Mouse (Mus musculus): ENCODE data around the gene 6030458C11Rik.
A peak's percentile ranks its signal among the peaks of the same experiment; 100 is the strongest.

6030458C11Rik gene

DNA sequence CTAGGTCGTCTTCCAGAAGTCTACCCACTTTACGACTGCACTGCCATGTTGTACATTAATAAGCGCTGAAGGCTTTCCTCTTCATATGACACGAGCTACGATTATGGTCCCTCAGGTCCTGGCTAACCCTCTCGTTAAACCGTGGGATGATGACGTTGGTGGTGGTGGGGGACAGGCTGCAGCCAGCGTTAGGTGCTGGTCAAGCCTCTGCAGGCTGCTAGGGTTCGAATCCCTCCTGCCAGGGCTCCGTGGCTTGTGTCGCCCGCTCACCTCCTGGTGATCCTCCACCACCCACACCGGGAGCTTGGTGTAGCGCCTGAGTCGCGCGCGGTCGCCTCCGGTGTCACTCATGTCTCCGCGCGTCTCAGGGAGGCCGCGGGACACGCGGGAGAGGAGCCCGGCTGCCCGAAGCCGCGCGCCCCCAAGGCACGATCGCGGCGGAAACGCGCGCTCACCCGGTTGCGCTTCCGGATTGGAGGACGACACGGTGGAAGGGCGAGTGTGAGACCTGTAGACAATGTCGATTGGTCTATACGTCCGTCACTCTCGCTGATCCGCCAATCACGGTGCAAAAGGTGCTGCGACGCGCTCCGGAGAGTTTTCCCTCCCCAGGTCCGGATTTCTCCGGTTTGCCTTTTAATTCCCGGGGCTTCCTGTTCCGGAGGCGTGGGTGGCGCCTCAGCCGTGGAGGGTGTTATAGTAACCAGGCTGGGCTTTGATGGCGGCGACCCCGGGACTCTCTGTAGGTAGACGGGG is at the start of gene 6030458C11Rik, which contains the start of gene Drosha:
TSS of gene 6030458C11Rik (minus strand) at position 453 of the 756 bp plus-strand sequence.
TSS of gene Drosha (plus strand) at position 619 of the 756 bp plus-strand sequence.
- peak; percentile 99 for DNase-seq (ENCODE audit: low spot score)

DNA sequence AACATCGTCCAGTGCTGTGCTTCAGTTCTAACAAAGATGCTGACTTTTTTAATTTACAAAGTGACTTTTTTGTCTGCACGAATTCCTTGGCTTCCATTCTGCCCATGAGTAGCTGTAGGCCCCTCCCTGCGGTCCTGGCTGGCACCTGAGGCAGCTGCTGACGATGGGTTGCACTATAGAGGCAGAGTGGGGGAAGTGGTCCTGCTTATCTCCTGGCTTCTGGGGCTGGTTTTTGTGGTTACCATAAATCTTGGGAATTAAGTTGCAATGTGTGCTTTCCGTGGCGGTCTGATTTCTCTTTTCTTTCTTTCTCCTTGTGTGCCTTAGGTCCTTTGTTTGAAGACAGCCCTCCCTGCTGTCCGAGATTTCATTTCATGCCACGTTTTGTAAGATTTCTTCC is 42.8 kb upstream of the 6030458C11Rik start:
- no peak for DNase-seq (ENCODE audit: low spot score)

DNA sequence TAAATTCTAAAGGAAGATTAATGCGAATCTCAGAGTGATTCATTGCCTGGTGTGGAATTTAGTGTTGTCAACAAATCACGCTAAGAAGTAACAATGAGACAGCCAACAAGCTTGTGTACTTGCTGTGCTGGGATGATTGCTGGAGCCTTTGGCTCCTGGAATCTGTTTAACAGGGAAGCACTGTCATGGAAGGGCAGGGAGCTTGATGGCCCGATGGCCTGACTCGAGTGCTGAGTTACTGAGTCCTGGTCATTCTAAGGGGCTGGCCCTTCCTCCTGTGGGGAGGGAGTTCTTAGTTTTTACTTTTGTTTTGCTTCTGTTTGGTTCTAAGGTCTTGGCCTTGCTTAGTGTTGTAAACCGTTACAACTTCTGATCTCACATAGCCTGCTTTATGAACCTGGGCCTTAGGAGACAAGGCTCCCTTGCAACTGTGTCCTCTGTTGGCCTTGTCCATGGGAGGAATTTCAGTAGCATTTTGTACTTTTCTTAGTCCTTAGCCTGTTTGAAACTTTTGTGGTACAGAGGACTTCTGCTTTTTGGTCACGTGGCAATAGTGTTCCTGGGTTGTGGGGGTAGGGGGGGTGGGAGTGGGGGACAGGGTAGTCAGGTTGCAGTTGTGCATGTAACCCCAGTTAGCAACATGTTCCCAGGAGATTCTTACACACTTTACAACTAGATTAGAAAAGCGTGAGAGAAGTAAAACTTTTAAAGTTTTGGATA is 41.3 kb upstream of the 6030458C11Rik start:
- no peak for DNase-seq (ENCODE audit: low spot score)

DNA sequence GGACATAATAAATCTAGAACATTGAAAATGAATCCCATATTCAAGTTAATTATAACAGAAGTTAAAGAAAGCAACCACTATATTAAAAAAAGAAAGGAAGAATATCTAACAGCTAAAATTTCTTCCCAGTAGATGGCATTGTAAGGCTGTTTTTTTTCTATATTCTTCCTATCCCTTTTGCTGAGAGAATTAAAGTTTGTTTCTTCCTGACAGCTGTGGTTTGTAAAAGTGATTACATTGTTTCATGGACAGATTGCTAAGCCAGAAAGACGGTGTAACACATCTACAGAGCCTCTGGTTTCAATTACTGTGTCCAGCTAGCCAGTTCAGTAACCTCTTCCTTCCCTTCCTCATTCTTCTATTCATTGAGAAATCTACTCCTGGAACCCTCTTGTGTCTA is 39.2 kb upstream of the 6030458C11Rik start:
- DNase-seq (ENCODE audit: low spot score) = no peak

DNA sequence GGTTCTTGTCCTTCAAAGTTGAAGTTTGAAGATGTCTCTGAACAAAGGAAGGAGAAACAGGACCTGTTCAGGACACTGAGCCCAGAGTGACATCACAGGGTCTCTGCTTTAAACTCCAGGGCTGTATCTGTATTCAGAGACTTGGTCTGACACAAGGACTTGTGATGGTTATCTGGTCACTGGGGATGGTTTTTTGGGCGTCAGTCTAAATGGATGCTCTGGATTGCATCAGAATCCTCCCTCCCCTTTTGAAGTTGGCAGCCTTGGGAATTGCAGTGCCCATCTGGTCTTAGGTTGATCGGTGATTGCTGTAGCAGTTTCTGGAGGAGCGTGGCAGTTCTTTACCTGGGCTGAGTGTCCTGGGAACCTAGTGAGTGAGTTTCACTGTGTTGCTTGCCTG is 37.6 kb upstream of the 6030458C11Rik start:
- no peak for DNase-seq (ENCODE audit: low spot score)

DNA sequence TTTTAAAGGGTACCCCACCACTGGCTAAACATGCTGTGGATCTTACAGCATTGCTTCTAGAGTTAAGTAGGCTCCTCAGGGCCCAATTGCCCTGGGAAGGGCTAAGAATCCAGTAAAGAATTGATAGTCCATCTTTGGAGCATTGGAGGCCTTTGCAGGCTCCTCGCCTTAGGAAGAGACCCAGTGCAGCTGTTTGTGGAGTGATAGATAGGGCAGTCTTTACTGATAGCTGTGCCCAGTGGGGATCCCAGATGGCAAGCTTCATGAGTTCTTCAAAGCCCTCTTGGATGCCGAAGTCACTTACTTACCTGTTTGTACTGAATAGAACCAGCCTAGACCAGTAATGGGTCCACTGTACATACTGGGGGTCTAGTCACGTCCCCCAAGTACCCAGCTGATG is 34.2 kb upstream of the 6030458C11Rik start:
- no peak for DNase-seq (ENCODE audit: low spot score)

DNA sequence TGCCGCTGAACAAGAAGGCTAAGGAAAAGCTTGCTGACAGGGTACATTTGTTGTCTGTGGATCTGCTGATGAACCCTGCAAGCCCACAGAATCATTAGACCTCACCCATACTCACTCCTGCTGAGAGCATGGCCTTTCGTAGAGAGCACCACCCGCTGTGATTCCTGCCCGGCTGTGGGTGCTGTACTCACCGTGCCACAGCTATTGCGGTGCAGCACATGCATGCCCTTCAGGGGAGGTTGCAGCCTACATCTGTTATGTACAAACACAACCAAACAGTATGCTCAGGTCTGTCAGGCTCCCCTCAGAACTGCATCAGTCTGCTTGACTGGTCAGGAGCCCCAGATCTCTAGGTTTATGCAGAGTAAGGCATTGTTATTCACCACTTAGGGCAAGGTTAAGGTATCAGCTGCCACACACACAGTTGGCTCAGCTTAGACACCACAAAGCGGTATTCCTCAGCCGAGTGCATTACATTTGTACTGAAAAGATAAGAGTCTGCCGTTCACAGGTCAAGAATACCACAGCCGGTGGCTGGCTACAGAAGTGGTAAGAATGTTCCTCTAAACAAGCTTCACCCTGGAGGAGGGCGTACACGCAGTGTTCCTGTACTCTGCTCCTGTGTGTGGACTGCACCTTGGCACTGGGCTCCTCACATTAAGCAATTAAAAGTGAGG is 33.5 kb upstream of the 6030458C11Rik start:
- DNase-seq (ENCODE audit: low spot score) = no peak

- no peak for DNase-seq (ENCODE audit: low spot score)
Observed at GRCm38 (mm10) chr15:12856780-12857179, 32.3 kb upstream of the 6030458C11Rik start.

GRCm38 (mm10) chr15:12853471-12853870 is 29.0 kb upstream of the 6030458C11Rik start:
- no peak for DNase-seq (ENCODE audit: low spot score)

- DNase-seq (ENCODE audit: low spot score) = no peak
Observed at GRCm38 (mm10) chr15:12849373-12849772, 24.9 kb upstream of the 6030458C11Rik start.

DNA sequence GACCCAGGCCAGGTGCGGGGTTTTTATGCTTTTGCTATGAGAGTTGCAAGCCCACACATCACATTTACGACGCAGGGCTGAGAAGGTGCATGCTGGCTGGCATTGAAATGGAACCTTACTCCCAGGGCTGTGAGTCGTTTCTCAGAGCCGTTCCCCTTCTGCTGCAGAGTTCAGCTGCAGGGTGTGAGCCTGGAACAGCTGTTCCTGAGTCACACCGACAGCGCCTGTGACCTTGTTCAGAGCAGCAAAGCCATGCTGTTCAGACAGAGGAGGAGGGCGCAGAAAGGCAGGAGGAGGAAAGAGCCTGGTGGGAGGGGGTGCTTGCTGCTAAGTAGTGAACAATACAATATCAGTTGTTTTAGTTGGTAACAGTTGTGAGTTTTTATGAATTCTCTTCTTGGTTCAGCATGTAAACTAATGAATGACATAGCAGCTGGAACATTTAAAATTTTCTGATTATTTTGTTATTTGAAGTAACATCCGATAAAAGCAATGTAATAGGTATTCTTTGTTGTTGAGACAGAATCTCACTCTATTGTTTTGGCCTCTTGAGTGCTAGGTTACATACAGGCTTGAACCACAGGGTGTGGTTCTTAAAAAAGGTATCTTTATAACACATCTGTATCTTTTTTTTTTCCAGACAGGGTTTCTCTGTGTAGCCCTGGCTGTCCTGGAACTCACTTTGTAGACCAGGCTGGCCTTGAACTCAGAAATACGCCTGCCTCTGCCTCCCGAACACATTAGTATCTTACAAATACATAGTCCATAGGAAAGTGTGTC is 23.9 kb upstream of the 6030458C11Rik start:
- no peak for DNase-seq (ENCODE audit: low spot score)

DNA sequence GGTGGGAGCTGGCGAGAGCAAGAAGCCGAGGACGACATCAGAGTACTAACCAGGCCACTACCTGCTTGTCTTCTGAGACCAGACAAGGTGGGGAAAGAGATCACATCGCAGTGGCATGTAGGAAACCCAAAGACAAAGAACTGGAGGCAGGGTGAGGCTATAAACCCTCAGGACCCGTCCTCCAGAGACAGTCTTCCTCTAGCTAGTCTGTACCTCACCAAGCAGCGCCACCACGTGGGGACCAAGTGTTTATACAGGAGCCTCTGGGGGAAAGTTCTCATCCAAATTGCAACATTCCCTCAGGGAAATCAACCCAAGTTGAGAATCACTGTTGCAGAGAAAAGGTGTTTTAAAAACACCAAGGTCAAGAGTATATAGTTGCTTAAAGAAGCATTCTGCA is 18.4 kb upstream of the 6030458C11Rik start:
- no peak for DNase-seq (ENCODE audit: low spot score)

DNA sequence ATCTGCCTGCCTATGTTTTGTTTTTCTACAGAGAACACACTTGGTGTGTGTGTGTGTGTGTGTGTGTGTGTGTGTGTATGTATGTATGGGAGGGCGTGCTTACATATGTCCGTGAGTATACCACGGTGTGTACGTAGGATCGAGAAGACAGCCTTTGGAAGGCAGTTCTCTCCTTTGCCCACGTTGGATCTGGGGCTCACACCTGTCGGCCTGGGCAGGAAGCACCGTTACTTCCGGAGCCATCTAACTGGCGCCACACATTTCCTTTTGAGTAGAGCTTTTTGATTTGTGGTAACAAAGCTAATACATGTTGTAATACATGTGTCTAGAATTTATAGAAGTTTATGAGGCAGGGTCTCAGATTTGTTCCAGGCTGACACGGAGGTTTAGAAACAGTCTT is 16.3 kb upstream of the 6030458C11Rik start:
- no peak for DNase-seq (ENCODE audit: low spot score)

GRCm38 (mm10) chr15:12834231-12834630 is 9.8 kb upstream of the 6030458C11Rik start:
- no peak for DNase-seq (ENCODE audit: low spot score)

DNA sequence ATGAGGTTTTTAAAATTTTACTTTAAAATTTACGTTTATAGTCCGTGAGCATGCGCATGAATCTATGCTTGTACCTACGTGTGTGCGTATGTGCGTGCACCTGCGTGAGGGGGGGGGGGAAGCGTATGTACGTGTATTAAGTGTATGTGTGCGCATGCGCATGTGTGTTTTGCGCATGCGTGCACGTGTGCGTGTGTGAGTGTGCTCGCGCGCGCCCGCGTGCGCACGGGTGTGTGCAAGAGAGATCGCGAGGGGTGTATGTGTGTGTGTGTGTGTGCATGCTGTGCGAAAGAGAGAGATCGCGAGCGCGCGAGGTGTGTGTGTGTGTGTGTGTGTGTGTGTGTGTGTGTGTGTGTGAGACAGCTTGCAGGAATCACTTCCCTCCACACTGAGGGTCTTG is 8.9 kb upstream of the 6030458C11Rik start:
- no peak for DNase-seq (ENCODE audit: low spot score)

DNA sequence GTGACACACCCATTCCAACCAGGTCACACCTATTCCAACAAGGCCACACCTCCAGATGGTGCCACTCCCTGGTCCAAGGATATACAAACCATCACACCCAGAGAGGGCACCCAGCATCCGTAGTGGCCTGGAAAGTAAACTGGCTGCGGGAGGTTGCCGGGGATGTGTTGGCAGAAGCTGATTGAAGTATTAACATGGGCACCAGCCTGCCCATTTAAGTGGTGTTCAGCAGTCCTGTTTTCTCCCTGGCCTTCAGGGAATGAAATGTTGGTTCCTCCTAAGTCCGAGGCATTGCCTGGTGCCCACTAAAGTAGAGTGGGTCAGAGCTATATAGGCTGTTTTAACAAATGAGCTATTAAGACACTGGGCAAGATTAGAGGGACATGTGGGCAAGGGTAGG is 8.2 kb upstream of the 6030458C11Rik start:
- DNase-seq (ENCODE audit: low spot score) = no peak

DNA sequence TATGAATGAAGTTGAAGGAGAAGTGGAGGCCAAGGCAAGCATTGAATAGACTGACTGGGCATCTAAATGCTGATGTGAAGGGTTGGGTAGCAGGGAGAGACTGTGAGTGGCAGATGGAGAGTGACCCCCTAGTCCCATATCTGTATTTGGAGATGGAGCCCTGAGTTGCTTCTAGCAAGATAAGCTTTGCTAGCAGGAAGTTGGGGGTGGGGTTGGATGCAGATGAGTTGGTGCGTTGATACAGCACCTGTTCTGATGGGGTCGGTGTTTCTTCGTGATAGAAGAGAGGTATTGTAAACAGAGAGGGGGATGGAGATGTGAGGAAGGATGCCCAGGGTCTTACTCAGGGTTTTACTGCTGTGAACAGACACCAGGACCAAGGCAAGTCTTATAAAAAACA is 5.4 kb upstream of the 6030458C11Rik start:
- no peak for DNase-seq (ENCODE audit: low spot score)

DNA sequence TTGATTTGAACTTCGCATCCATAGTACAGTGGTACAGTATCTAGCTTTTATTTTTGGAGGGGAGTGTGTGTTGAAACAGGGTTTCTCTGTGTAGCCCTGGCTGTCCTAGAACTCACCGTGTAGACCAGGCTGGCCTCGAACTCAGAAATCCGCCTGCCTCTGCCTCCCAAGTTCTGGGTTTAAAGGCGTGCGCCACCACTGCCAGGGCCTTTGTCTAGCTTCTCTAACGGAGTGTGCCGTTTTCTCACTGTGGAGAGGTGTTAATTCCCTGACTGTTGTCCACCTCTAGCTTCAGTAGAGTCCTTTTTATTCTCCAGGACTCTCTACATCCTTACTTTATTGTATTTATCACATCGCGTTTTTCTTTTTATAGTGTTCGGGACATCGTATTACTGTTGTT is 959 bp upstream of the 6030458C11Rik start:
- no peak for DNase-seq (ENCODE audit: low spot score)

GRCm38 (mm10) chr15:12824965-12825364 is 516 bp upstream of the 6030458C11Rik start:
- peak; percentile 30 for DNase-seq (ENCODE audit: low spot score)

DNA sequence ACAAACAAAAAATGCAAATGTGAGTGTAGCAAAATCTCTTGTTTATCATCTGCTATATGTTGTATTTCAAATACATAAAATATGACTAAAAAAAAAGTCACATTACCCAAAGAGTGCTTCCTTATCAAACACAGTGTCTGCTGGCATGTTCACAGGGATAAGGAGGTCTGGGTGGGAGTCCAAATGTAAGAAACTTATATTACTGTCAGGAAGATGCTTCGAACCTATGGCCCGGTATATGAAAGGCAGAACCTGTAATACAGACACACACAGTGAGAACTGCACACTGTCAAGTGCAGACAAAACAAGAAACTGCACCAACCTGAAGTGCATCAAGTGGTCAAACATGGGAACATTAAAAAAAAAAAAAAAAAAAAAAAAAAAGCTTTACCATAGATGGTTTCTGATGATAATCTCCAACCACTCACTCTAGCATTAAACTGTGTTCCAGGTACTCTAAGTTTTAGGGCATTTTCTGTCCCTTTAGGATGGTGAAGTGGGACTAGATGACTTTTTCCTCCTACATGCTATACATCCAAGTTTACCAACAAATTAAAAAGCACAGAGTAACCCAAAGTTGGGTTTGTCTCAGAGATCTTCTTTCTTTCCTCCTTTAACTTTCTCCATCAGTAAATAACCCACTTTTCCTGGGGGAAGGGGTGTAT is 862 bp downstream of the 6030458C11Rik start:
- no peak for DNase-seq (ENCODE audit: low spot score)
